Mouse (Mus musculus) cerebral cortex, adult 2 months (tissue): Measurements from ENCODE around the gene Sdhaf1.

Experiments
- WGBS: fragments of 180-500 bp; shearing (Covaris S2); methylation state at CpG from one replicate; pipeline ENCODE4 v1.1.7; 2018; 5-methylcytosine and 5-hydroxymethylcytosine counted together

The Sdhaf1 gene

DNA sequence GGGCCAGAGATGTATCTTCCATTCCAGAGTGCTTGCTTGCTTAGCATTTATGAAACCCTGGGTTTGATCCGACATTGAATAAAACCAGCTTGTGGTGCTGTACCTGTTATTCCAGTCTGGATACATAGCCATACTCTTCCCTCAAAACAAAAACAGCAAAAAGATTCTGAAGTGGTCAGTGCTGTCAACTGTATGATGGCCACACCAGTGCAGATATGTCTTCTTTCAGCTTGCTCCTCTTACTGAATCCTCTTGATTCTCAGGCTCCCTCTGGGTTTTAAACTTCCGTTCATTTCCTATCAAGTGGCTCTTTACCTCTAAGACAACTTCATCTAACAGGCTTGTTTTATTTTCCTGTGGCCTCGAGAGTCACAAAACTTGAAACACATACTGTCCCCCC is at the start of gene Sdhaf1:
Gene Sdhaf1, minus strand, starts transcription at position 101 of the 400 bp plus-strand sequence.
- 71% methylated on average over 3 of the region's 3 CpGs for WGBS

DNA sequence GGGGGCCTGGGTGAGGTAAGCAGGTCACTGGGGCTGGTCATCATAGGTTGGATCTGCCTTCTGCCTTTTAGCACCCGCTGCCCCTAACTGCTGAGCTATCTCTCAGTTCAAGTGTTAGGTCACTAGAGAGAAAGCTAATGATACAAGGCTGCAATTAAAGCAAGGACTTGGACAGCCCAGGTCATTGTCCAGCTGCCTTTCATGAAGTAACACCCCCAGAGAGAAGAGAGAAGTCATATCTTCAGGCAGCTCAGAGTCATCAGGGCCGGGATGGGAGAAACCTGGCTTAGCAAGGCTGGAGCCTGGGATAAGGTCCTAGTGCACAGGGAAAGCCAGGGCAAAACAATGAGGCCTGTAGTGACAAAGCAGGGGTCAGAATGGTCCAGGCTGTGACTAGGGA is 43.8 kb upstream of the Sdhaf1 start:
- WGBS = 88% methylated on average over 2 of the region's 2 CpGs

GRCm38 (mm10) chr7:30363344-30363738 is 39.6 kb upstream of the Sdhaf1 start:
- WGBS = 34% methylated on average over 6 of the region's 6 CpGs

DNA sequence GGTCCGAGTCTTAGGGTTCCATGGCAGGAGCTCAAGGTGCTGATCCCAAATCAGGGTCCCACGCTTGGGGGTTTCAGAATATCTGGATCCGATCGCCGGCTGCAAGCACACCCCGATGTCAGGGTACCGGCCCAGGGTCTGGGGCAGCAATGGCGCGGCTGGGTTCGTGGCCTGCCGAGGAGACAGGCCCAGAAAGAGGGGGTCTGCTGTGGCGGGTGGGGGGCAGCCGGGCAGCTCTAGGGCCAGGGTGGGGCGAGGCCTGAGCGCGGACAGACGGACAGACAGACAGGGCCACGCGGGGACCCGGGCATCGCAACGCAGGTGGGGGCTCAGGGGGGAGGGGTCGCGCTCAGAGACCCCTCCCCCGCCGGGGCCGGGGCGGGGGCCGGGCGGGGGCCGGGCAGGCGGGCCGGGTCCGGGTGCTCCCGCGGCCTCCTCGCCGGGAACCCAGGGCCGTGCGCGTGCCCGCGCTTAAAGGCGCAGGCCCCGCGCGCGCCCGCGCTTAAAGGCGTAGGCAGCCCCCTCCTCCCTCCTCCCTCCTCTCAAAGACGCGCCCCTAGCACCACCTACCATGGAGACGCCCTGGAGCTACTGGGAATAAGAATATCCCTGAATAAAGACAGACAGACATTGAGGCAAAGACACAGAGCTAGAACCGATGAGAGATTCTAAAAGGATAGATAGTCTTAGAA is 39.1 kb upstream of the Sdhaf1 start, which contains the start of gene Lrfn3:
Gene Lrfn3, minus strand, starts transcription at position 121 of the 692 bp plus-strand sequence.
- WGBS = 1% methylated on average over 52 of the region's 55 CpGs

DNA sequence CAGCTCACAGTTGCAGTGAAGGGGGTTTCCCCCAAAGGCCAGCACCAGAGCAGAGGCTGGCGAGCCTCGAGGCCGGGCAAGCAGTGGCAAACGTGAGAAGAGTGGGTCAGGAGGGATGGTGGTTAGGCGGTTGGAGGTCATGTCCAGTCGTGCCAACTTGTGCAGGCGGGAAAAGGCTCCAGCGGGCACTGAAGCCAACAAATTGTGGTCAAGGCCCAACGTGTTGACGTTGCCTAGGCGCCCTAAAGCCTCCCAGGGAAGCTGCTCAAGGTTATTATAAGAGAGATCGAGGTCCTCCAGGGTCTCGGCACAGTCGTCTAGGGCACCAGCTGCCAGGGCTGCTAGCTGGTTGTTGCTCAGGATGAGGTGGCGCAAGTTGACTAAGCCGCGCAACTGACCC is 36.3 kb upstream of the Sdhaf1 start:
- WGBS = 91% methylated on average over 17 of the region's 17 CpGs

DNA sequence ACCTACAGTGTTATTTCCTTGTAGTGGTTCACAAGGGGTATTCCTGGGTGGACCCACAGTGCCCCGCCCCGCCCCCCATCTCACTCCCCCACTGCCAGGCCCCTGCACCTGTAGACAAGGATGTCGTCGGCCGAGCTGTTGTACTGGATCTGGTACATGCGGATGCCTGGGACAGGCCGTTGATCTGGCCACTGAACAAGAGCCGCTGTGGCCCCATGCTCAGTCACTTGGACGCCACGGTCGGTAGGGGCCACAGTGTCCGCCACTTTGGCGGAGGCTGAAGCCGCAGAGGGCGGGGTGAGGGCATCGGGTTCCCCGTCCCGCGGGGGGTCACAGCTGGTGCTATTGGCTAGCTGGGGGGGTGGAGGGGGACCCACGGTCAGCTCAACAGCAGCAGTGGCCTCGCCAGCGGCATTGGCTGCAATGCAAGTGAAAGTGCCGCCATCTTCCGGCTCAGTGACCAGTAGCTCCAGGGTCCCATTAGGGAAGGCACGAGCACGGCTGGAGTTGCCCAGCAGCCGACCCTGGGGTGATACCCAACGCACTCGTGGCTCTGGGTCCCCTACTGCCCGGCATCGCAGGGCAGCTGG is 35.7 kb upstream of the Sdhaf1 start:
- 88% methylated on average over 31 of the region's 31 CpGs for WGBS

DNA sequence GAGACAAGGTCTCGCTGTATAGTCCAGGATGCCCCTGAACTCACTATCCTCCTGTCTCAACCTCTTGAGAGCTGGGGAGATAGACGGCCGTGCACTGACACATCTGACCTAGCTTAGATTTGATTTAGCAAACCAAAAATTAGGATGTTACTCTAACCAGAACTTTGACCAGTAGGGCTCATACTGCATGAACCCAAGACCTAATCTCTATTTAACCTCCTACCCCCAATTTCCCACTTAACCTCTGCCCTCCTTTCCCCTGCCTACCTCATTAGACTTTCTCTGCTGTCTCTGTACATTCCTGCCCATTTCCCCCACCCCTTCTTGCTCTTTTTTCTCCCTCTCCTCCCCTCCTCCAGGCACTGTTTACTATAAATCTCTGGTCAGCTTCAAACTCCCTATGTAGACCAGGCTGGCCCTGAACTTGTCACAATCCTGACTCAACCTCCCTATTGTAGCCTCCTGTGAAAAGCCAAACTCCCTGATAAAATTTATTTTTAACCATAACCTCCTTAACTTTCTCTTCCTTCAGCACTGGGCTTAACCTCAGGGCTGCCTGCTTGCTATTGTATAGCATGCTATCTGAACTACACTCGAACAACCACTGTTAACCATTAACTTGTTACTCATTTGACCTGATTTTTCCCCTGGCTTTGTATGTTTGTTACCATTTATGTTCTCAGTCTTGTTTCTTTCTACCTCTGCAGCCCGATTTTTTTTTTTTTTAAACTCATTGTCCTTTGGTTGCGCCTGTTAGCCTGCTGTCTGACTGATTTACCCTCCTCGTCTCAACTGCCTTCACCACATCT is 34.9 kb upstream of the Sdhaf1 start:
- 81% methylated on average over 7 of the region's 7 CpGs for WGBS

DNA sequence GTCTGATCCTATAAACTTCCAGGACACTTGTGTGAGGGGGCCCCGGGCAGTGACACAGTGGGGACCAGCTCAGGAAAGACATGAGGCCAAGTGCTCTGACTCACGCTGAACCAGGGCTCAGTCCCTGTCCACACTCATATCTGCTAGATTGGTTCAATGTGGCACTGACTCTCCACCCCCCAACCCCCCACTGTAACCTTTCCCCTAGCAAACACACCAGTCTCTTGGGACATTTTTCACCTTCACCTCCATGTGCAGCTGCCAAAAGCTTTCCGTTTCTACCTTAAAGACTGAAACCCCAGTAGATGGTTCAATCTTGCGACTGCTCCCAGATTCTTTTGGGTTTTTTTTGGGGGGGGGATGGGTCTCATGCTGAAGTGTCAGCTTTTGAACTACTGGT is 30.4 kb upstream of the Sdhaf1 start:
- WGBS = 82% methylated on average over 4 of the region's 4 CpGs

DNA sequence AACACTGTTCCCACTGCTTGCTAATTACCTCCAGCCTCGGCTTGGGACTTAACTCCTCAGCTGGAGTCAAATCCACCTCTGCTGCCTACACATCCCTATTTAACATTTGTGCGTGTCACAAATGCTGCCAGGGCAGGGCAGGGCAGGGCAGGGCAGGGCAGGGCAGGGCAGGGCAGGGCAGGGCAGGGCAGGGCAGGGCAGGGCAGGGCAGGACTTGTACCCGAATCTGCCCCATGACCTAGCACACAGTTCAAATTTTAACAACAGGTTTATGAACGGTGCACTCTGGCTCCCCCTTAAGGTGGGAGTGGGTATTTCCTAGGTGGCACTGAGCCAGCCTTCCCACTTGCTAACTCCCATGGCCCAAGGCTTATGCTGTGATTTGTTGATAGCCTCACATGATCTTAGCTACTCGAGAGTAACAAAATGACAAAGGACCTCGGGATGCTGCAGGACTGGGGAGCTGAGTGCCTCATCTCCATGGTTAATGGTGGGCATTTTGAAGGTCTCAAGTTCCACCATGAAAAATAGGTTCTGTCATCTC is 29.7 kb upstream of the Sdhaf1 start:
- whole genome bisulfite sequencing = 5% methylated on average over 6 of the region's 6 CpGs

DNA sequence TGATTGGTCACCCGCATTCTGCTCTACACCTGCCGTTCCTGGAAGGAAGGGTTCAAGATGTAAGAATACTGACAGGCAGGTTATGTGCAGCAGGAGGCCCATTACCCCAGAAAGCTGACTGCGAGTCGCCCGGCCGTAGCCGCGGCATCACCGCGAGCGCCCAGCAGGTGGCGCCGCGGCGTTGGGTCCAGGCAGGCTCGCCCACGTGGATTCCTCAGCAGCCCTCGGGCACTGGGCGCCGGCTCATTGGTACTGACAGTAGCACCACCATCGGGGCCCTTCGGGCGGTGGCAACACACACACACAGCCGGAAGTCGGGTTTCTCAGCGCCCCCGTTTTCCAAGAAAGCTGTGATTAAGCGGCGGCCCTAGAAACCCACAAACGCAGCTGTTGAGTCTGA is 24.1 kb upstream of the Sdhaf1 start:
- WGBS = 2% methylated on average over 30 of the region's 30 CpGs

- 37% methylated on average over 21 of the region's 21 CpGs for WGBS
These were observed 23.1 kb upstream of the Sdhaf1 start for GRCm38 (mm10) chr7:30346635-30347379.

DNA sequence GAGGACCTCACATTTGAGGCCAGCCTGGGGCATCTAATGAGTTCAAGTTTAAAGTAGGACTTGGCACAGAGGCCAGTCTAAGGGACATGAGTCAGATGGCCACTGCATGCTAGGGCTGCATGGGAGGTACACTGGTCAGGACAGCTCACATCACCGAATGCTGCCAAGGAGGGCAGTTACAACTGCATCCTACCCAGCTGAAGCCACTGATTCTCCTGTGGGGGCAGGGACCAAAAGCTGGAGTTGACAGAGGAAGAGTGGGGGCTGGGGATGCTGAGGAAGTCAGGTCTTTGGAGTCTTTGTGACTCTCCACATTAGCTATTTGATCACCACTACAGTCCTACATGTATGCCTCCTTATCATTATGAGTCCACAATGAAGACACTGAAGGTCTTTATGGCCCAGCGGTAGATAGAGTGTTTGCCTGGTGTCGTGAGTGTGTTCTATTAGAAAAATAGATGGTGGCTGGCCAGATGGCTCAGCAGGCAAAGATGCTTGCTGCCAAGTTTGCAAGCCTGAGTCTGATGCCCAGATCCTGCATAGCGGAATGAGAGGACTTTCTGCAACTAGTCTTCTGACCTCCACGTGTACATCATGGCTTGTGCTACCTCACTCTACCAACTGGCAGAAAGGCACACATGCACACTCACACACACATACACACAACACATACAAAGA is 15.9 kb upstream of the Sdhaf1 start:
- 54% methylated on average over 5 of the region's 5 CpGs for WGBS

GRCm38 (mm10) chr7:30336384-30336783 is 12.7 kb upstream of the Sdhaf1 start:
- WGBS = 1% methylated on average over 9 of the region's 9 CpGs

DNA sequence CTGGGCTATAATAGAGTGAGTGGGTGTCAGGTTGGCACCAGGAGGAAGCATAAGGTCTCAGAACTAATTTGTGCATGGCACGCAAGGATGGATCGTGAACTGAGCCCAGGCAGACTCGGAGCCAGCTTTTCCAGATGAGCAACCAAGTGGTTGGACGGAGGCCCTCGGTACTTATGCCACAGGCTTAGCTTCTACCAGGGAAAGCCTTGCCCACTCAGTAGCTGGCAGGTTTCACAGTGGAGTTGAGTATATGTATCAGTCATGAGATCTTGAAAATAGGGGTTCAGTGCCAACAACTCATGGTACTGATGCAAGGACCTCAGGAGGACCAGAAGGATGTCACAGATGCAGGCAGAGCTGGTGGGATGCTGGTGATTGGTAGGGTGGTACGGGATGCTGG is 12.0 kb upstream of the Sdhaf1 start:
- WGBS = 50% methylated on average over 6 of the region's 6 CpGs

DNA sequence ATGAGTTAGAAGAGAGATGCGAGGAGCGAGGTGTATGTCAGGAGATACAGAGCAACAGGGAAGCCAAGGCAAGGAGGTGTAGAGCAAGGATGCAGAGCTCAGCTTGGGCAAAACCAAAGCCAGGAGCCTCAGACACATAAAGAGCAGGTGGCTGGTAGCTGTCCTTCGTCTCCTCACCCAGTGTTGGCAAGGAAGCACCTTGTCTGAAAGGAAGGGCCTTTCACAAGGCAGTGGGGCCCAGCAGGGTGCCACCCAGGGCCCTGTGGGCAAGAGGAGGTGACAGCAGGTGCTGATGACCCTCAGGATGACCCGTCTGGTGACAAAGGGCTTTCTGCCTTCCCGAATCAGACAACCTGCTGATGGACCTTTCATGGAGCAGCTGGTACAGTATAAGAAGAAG is 10.9 kb upstream of the Sdhaf1 start:
- 78% methylated on average over 5 of the region's 5 CpGs for WGBS

- WGBS = 5% methylated on average over 4 of the region's 4 CpGs
These were observed 9.7 kb upstream of the Sdhaf1 start for GRCm38 (mm10) chr7:30333436-30333835.

- WGBS = 44% methylated on average over 18 of the region's 18 CpGs
These were observed 9.0 kb upstream of the Sdhaf1 start for GRCm38 (mm10) chr7:30332622-30333259.

DNA sequence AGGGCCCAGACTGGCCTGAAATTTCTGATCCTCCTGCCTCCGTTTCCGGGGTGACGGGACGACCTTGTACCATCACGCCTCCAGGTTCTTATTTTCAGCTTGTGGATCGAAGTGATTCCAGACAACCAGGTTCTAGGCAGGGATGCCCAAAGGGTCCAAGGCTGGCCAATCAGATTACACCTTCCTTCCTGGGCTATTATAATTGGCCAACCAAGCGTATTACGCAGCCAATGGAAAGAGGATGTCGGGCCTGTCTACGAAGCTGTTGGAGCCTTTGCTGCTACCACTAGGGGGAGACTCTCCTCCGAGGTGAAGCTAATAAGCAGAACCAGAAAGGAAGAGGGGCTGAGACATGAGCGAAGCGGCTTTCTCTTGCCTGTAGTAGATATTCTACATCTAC is 8.2 kb upstream of the Sdhaf1 start:
- 2% methylated on average over 13 of the region's 13 CpGs for WGBS

DNA sequence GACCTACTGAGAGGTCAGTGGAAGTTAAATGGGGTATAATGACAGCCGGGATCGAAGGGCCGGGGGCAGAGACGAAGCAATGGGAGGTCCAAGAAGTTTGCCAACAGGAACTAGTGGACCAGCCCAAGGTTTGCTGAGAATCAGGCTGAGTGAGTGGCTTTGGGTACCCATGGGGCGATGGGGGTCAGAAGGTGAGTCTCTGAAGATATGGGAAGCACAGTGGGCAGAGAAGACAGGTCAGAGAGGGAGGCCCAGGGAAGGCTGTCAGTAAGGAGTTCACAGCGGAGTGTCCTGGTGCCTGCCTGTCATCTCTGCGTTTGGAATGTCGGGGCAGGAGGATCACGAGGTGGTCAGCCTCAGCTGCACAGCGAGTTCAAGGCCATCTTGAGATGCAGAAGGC is 4.7 kb upstream of the Sdhaf1 start:
- 59% methylated on average over 10 of the region's 10 CpGs for WGBS

GRCm38 (mm10) chr7:30327140-30327539 is 3.4 kb upstream of the Sdhaf1 start:
- WGBS = 60% methylated on average over 15 of the region's 15 CpGs

DNA sequence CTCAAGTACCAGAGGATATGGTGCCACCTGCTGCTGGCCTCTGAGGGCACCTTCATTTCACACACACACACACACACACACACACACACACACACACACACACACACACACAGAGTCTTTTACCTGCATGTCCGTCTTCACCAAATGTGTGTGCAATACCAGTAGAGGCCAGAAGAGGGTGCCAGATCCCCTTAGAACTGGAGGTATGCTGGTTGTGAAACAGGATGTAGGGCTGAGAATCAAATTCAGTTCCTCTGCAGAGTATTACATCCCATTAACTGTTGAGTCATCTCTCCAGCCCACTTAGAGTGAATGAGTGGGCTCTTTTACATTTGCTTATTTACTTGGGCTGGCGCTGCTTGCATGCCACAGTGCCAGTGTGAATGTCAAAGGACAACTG is 1.7 kb upstream of the Sdhaf1 start:
- WGBS = 42% methylated on average over 2 of the region's 2 CpGs
